Mouse (Mus musculus) left cerebral cortex, postnatal 4 days (tissue): Measurements from ENCODE around the gene Zfp467. TPM values are rescaled to one million over a fixed set of nuclear protein-coding genes. Genes with fewer than 3 reads are reported as not detected.

Source experiments
- DNase-seq: peaks from one replicate; pipeline ENCODE4 v3.0.0-alpha.2; 2022
- intact Hi-C: fragments of 180-260 bp; cut with DNase I; formaldehyde crosslinking; loops from one replicate; pipeline ENCODE4 v1.15.1; 2025
- total RNA-seq, 2 experiments: library from RNA; stranded (reverse); gene quantifications; 2 replicates each; pipeline ENCODE4 v1.2.3; 2021

Zfp467 gene
- total RNA-seq, 2 experiments from 2014 or later, result 27.7 to 29.6 TPM

GRCm38 (mm10) chr6:48440306-48441014 is 5.2 kb downstream of the Zfp467 start:
- intact Hi-C loops, result no loop called here
- DNase-seq, result no peak

GRCm38 (mm10) chr6:48439654-48440053 is 6.0 kb downstream of the Zfp467 start:
- intact Hi-C loops, result no loop called here
- DNase-seq, result no peak

DNA sequence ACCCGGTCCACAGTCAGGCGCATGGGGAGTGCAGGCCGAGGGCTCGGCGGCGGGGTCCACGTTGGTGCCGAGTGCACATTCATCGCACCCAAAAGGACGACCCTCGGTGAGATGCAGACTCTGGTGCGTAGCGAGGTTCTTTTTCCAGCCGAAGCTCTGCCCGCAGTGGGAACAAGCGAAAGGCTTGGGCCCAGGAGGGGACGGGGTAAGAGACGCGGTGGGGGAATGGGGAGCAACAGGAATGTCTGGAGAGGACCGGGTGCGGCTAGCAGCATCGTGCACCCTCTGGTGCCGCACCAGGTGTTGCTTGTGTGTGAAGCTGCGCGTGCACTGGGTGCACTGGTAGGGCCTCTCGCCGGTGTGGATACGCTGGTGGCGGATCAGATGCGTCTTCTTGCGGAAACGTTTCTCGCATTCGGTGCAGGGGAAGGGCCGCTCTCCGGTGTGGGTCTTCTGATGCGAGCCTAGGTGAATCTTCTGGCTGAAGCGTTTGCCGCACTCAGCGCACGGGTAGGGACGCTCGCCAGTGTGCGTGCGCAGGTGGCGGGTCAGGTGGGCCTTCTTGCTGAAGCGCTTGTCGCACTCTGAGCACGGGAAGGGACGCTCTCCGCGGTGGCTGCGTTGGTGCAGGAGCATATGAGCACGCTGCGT is 7.0 kb downstream of the Zfp467 start:
- intact Hi-C loops, result no loop called here
- no peak for DNase-seq

DNA sequence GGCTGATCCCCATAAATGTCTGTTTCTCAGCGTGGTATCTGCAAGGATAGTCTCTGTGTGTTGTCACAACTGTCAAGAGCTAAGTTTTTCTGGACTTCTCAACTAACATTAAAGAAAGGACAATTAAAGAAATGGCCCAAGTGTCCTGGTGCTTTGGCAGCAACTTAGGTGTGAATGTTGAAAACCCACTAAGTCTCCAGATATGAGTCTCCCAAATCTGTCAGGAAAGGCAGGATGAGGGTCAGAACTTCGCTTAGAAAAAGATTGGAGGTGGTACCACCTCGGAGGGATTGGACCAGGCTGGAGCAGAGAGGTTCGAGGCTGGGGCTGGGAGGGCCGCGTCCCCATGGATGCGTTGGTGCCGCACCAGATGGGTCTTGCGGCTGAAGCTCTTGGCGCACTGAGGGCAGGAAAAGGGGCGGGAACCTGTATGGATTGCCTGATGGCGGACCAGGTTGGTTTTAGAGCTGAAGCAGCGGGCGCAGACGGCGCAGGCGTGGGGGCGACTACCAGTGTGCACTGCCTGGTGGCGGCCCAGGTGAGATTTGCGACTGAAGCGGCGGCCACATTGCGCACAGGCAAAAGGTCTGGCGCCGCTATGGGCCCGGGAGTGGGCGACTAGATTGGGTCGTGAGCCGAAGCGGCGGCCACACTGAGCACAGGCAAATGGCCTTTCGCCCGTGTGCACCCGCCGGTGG is 7.8 kb downstream of the Zfp467 start:
- DNase-seq, result no peak
- intact Hi-C loops, result no loop called here

DNA sequence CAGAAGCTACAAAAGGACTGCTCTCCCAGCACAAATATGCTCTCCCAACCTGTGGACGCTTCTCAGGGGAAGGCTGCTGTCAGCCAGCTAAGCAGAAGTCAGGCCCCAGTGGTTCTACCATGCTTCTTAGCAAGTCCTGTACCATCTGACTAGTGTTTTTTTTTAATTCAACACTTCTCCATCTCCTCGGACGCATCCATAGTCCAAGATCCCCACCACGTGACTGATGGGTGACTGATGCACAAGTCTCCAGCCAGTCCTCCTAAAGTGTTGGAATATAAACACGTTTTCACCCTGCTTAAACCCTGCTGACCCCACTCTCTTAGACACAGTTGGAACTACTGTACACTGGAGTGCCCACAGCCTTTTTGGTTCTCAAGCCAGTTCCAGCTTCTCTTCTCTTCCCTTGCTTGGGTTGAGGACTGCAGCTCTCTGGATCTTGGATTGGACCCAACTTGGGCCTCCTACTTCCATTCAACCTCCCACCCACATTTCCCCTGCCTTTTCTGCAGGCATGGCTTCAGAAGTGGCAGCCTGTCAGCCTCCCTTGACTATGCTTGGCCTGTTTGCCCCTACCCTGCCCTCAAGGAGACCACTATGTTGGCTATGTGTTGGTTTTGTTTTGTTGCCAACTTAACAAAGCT is 9.8 kb downstream of the Zfp467 start:
- no peak for DNase-seq
- intact Hi-C loops, result no loop called here

DNA sequence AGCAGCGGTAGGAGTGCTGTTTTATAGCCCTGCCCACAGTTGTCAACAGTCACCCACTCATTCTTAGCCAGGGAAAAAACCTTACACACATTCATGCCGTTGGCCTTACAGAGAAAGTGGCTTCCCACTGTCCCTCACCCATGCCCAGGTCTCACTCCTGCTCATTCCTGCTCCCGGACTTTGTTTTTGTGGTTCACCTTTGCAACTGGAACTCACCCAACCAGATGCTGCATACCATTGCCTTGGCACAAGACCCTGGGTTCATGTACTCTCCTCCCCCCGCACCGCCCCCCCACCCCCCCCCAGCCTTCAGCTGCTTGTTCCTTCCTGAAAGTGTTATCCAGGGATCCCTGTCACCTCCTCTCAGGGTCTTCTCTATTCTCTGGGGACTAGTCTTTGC is 10.5 kb downstream of the Zfp467 start:
- intact Hi-C loops, result no loop called here
- DNase-seq, result no peak

DNA sequence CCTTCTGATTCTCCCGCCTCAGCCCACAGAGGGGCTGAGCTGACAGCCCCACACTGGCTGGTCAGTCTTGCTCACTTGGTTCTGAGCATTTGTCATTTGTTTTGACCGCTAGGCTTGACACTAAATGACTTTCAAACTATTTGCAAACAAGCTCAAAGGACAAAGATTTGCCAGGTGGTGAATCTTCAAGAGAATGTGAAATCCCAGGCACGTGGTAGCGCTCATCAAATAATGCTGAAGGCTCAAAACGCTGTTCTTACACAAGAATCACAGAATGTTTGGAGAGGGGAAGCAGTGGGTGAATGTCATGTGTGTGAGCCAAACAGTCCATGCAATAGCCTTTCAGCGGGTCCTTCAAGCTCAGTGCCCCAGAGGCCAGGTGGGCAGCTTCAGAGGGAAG is 11.0 kb downstream of the Zfp467 start:
- DNase-seq, result no peak
- intact Hi-C loops, result no loop called here

DNA sequence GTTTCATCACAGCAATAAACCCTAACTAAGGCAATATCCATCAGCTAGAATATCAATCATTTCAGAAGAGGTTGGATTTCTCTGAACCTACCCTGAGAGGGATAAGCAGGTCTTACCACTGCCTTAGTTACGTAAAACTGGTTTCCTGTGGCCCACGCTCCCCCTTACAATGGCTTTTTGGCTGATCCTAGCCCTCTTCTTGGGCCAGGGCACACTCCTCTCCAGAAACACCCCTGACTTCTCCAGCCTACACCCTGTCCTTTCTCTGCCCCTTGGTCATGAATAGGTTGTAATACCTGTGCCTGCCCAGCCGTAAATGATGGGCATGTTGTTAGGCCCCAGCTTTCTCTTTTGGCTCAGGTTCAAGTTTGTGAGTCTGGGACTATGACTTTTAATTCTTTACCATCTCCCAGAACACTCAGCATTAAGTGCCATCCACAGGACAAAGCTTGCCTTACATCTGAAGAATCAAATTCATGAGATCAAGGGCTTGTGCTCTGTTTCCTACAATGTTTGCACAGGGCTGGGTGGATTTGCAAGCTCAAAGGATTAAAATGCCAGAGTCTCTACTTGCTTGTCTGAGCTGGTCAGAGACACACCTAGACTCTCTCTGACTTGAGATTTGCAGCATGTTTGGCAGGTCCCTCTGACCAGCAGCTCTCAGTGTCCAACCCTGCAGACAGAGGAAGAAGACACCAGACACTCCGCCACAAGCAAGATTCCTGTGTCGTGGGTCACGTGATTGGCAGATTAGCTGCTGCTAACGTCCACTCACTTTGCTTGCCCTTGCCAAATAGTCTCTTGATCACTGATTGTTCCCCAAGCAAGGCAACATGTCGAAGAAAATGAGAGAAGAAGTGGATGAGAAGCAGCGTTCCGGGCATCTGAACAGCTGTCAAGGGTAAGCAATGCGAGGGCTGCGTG is 12.5 kb downstream of the Zfp467 start:
- intact Hi-C loops, result no loop called here
- DNase-seq, result no peak

- no peak for DNase-seq
- intact Hi-C loops, result no loop called here
Measured at GRCm38 (mm10) chr6:48430748-48431147, 14.9 kb downstream of the Zfp467 start.

GRCm38 (mm10) chr6:48428769-48429557 is 16.7 kb downstream of the Zfp467 start:
- DNase-seq, result no peak
- intact Hi-C loops, result no loop called here

DNA sequence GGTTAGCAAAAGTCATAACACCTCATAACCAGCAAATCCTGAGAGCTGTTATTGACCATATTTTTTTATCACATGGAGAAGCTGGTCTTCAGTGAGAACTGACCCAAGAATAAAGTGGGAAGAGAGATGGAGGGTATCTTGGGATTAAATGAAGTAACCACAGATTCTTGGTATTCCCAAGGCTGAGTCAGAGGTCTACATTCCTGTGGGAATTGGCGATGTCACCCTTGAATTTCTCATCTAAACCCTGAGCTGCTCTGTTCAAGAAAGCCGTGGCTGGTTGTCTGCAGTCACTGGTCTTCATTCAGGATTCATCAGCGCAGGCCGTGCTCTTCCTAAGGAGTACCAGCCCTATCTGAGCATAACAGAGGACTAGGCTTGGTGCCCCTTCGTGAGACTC is 18.7 kb downstream of the Zfp467 start:
- intact Hi-C loops, result no loop called here
- DNase-seq, result no peak

DNA sequence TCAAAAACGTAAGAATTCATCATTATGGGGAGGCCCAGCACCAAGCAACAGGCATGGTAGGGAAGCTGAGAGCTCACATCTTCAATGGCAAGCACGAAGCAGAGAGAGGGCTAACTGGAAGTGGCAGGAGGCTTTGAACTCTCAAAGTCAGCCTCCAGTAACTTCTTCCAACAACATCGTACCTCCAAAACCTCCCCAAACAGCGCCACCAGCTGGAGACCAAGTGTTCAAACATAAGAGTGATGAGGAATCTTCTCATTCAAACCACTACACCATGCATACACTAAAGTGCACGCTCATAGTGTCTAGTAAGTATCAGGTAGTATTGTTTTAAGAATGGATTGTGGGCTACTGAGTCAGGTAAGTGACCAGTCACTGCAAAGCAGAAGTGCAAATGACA is 21.6 kb downstream of the Zfp467 start:
- intact Hi-C loops, result no loop called here
- no peak for DNase-seq

DNA sequence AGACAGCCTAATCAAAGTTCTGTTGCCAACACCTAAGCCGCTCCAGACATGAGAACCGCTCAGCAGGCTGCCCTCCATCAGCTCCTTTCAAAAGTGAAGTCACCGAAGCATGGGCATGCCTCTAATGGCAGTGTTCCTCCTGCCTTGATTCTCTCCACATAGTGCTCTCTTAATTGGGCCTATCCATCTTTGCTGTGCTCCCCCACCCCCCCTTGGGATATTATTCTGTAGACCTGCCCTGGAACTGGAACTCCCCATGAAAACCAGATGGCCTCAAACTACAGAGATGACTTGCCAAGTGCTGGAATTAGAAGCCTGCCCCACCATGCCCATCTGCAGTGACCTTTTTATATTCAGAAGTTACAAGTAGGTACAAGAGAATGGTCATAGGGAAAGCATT is 22.3 kb downstream of the Zfp467 start:
- no peak for DNase-seq
- intact Hi-C loops, result no loop called here

DNA sequence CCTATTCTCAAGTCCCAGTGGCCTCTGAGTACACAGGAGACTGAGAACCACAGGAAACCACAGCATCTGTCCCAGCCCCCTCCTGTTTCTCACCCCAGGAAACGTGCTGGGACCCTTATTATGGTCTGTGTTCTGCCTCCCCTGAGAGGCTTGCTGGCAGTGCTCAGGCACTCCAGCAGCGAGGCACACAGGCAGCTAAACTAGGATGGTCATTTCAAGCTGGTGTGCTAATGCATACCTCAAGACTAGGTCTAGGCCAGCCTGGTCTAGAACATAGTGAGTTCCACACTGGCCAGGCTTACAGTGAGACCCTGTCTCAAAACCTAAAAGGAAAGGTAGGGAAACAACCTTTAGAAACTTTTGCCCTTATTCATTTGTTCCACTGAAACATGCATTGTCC is 25.0 kb downstream of the Zfp467 start:
- intact Hi-C loops, result no loop called here
- no peak for DNase-seq

DNA sequence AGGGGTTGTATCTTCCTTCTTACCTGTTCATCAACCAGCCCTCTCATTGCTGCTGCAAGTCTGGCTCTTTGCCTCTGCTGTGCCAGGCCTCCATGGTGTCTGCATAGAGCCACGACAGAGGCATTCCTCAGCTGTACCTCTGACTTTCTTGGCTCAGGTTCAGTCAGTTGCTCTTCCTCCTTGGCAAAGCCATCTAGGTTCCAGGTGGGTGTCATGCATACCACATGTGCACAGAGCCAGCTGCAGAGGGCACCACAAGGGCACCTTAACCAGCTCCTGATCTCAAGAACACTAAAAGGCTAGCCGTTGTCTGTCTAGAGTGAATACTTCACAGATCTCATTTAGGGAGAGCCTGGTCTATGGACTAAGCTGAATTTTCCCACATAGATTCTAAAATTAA is 29.1 kb downstream of the Zfp467 start:
- no peak for DNase-seq
- intact Hi-C loops, result no loop called here

- intact Hi-C loops, result no loop called here
Measured at GRCm38 (mm10) chr6:48415636-48416035, 30.0 kb downstream of the Zfp467 start.

GRCm38 (mm10) chr6:48414886-48415285 is 30.7 kb downstream of the Zfp467 start:
- intact Hi-C loops, result no loop called here
- no peak for DNase-seq

More at GRCm38 (mm10) chr6:48415636-48416035, 30.0 kb downstream of the Zfp467 start:
- DNase-seq, result no peak

DNA sequence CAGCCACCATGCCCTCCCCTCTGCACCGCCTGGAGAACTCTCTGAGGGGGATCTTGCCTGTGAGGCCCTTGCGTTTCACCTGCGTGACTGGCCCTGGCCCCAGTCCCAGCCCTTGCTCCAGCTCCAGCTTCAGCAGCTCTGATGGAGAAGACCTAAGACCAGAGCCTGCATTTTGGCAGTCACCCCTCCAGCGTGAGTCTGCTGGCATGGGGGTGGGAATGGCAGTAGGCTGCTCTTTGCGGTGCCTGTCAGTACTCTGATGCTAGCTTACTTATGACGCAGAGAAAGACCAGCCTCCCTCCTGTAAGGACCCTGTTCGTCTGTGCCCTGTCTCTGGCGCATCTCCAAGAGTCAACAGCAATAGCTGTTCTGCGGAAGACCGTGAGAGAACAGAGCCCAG is 32.5 kb downstream of the Zfp467 start:
- intact Hi-C loops, result no loop called here
- no peak for DNase-seq

- intact Hi-C loops, result no loop called here
- no peak for DNase-seq
Measured at GRCm38 (mm10) chr6:48412662-48413061, 33.0 kb downstream of the Zfp467 start.

- intact Hi-C loops, result no loop called here
- no peak for DNase-seq
Measured at GRCm38 (mm10) chr6:48412147-48412546, 33.5 kb downstream of the Zfp467 start.
